Mouse (Mus musculus): ENCODE data around the gene Kcna1. TPM values are rescaled to one million over a fixed set of nuclear protein-coding genes. Genes with fewer than 3 reads are reported as not detected.

Kcna1 gene
- polyA plus RNA-seq, 1 experiment from 2014 or later, result 0.53 TPM

- Histone ChIP-seq H3K4me3 (ENCODE audit: low read depth, low read length) (no peak overlapping the region), H3K4me2 (ENCODE audit: low read depth, low read length, severe bottlenecking) (no peak overlapping the region), H3K27me3 (ENCODE audit: control insufficient read depth, insufficient read depth, low read length) (no peaks in the 10 kb centered on the region), H3K27ac (ENCODE audit: low read depth, low read length) (no peak overlapping the region), H3K9me3 (ENCODE audit: control insufficient read depth, low read length) (no peaks in the 10 kb centered on the region), H3K4me1 (replicated peaks; ENCODE audit: control insufficient read depth, insufficient read depth, low read length) (no peaks in the 10 kb centered on the region), H3K9ac (ENCODE audit: low read length) (no peak overlapping the region), H3K36me3 (ENCODE audit: control insufficient read depth, insufficient read depth, low read length) (no peaks in the 10 kb centered on the region)
- DNase-seq (ENCODE audit: low spot score) (no peak), ATAC-seq (replicated peaks; ENCODE audit: low FRiP score) (no peak)
- WGBS, result 75% methylated on average over 17 of the region's 17 CpGs
These were observed 36.8 kb downstream of the Kcna1 start for GRCm38 (mm10) chr6:126609193-126609947.

DNA sequence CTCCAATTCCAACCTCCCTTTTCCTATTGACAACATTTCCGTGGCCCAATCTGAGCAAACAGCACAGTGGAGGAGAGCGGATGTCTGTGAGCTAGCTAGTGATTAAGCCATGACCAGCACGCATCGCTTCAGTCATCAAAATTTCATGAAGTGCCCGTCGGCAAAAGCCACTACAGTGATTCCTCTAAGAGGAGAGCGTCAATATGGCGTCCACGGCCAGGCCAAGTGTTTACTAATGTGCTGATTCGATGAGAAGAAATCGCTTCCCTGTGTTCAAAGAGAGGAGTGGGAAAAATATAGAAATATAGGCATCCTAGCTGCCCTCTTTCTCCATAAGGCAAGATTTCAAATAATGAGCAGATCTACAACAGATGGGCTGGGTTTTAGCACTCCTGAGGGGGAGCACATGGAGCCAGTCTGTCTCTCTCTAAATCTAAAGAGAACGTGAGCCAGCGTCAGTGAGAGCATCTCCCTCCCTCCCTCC, 44.3 kb downstream of the Kcna1 start:
- H3K4me1 ChIP-seq (replicated peaks; ENCODE audit: control insufficient read depth, insufficient read depth, low read length), result no peaks in the 10 kb centered on the region

DNA sequence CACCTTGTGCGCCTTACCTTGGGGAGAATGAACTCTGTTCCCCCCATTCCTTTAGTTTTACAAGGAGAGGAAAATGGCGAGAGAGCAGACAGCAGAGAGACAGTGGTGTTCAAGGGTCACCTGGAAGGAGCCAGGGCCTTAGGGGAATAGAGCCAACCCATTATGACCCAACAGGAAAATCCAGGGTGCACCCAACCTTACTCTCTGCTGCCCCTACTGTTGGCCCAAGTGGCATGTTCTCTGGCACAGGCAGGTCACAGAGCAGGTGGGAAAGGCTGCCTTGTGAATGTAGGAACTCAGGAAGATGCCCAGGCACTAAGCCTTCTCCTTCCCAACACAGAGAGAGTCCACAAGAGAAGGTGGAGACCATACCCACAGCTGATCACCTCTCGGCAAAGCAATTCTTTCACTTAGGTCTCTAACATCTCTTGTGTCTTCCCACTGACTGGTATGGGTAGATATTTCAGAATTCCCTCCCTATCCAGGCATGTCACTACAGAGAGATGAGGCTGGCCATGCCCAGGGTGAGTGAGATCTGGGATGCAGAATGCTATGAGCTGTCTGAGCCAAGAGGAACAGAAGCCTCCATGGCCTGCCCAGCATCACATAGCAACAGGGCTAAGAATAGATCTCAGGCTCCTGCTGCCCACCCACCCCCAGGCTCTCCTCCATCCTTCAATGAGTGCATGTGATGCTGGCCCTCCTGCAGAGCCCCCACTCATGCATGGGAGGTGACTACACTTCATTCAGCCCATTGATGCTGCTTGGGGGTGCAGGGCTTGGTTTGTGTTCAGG, 46.8 kb downstream of the Kcna1 start:
- DNase-seq (ENCODE audit: low spot score), result no peak
- H3K9ac ChIP-seq (ENCODE audit: low read length), result no peak overlapping the region
- H3K9me3 ChIP-seq (ENCODE audit: control insufficient read depth, low read length), result no peaks in the 10 kb centered on the region

More for the DNA sequence above, 44.3 kb downstream of the Kcna1 start:
- Histone ChIP-seq H3K36me3 (ENCODE audit: control insufficient read depth, insufficient read depth, low read length) (no peaks in the 10 kb centered on the region), H3K4me3 (ENCODE audit: low read depth, low read length) (no peak overlapping the region), H3K4me2 (ENCODE audit: low read depth, low read length, severe bottlenecking) (no peak overlapping the region), H3K27me3 (ENCODE audit: control insufficient read depth, insufficient read depth, low read length) (no peaks in the 10 kb centered on the region), H3K9me3 (ENCODE audit: control insufficient read depth, low read length) (no peaks in the 10 kb centered on the region), H3K9ac (ENCODE audit: low read length) (no peak overlapping the region), H3K27ac (ENCODE audit: low read depth, low read length) (no peak overlapping the region)
- ATAC-seq (replicated peaks; ENCODE audit: low FRiP score), result no peak
- no peak for DNase-seq (ENCODE audit: low spot score)
- 88% methylated on average over 13 of the region's 13 CpGs for WGBS

DNA sequence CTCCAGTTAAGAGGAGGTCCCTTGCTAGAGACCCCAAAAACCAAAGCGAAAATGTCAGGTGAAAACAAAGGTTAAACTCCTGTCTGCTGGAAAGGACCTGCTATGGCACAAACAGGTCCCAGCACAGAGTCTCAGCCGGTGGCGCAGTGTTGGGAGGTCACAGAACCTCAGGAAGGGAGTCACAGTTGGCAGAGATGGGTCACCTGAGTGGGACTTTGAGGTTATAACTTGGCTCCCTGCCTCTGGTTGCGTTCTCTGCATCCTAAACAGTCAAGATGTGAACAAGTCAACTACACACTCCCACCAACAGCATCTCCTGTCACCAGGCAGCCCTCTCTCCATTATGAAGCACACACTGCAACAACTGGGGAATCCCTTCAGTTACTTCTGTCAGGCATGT, 48.4 kb downstream of the Kcna1 start:
- H3K9ac ChIP-seq (ENCODE audit: low read length), result no peak overlapping the region
- no peaks in the 10 kb centered on the region for H3K36me3 ChIP-seq (ENCODE audit: control insufficient read depth, insufficient read depth, low read length)
- H3K4me3 ChIP-seq (ENCODE audit: low read depth, low read length), result no peak overlapping the region
- no peak for ATAC-seq (replicated peaks; ENCODE audit: low FRiP score)
- no peak overlapping the region for H3K27ac ChIP-seq (ENCODE audit: low read depth, low read length)
- DNase-seq (ENCODE audit: low spot score), result no peak
- no peak overlapping the region for H3K4me2 ChIP-seq (ENCODE audit: low read depth, low read length, severe bottlenecking)
- no peaks in the 10 kb centered on the region for H3K9me3 ChIP-seq (ENCODE audit: control insufficient read depth, low read length)
- 93% methylated on average over 4 of the region's 4 CpGs for WGBS
- no peaks in the 10 kb centered on the region for H3K27me3 ChIP-seq (ENCODE audit: control insufficient read depth, insufficient read depth, low read length)
- H3K4me1 ChIP-seq (replicated peaks; ENCODE audit: control insufficient read depth, insufficient read depth, low read length), result no peaks in the 10 kb centered on the region

More for the DNA sequence above, 46.8 kb downstream of the Kcna1 start:
- H3K4me3 ChIP-seq (ENCODE audit: low read depth, low read length), result no peak overlapping the region
- 86% methylated on average over 3 of the region's 3 CpGs for WGBS
- H3K4me2 ChIP-seq (ENCODE audit: low read depth, low read length, severe bottlenecking), result no peak overlapping the region
- H3K27ac ChIP-seq (ENCODE audit: low read depth, low read length), result no peak overlapping the region
- H3K36me3 ChIP-seq (ENCODE audit: control insufficient read depth, insufficient read depth, low read length), result no peaks in the 10 kb centered on the region
- H3K4me1 ChIP-seq (replicated peaks; ENCODE audit: control insufficient read depth, insufficient read depth, low read length), result no peaks in the 10 kb centered on the region
- no peaks in the 10 kb centered on the region for H3K27me3 ChIP-seq (ENCODE audit: control insufficient read depth, insufficient read depth, low read length)
- no peak for ATAC-seq (replicated peaks; ENCODE audit: low FRiP score)

DNA sequence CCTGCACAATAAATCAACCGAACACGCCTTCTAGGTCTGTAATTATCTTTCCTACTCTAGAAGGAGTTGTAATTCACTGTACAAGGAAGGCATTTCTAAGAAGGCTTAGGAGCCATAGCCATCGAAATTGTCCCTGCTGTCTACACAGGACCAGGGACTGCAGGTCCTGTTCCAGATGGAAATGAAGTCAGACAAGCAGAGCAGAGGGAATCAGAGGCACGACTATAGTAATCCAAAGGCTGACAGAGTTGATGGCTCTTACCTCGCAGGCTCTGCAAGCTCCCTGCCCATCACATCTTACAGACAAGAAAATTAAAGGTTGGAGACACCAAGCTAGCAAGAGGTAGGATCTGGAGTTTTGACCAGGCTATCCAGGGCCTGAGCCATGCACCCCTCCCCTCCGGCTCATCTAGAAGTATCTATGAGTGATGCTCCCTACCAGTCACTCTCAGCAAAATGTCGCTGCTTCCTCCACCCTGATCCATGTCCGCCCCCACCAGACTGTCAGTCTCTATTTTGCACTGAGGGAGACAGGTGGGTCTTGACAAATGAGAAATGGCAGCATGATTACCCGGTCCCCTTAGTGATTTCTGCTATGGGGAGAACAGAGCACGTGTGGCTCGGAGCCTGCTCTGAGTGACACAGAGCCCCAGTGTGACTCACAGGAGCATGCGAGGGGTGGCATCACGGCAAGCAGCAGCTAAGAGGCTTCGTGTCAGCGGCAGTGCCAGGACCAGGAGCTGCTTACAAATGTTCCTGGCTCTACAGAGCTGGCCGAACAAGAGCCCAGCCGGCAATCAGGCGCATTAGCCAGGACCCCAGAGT, 50.2 kb downstream of the Kcna1 start:
- DNase-seq (ENCODE audit: low spot score), result no peak
- Histone ChIP-seq H3K4me1 (replicated peaks; ENCODE audit: control insufficient read depth, insufficient read depth, low read length) (no peaks in the 10 kb centered on the region), H3K27me3 (ENCODE audit: control insufficient read depth, insufficient read depth, low read length) (no peaks in the 10 kb centered on the region), H3K4me3 (ENCODE audit: low read depth, low read length) (no peak overlapping the region), H3K9me3 (ENCODE audit: control insufficient read depth, low read length) (no peaks in the 10 kb centered on the region), H3K9ac (ENCODE audit: low read length) (no peak overlapping the region), H3K36me3 (ENCODE audit: control insufficient read depth, insufficient read depth, low read length) (no peaks in the 10 kb centered on the region), H3K27ac (ENCODE audit: low read depth, low read length) (no peak overlapping the region), H3K4me2 (ENCODE audit: low read depth, low read length, severe bottlenecking) (no peak overlapping the region)
- ATAC-seq (replicated peaks; ENCODE audit: low FRiP score), result no peak
- WGBS, result 84% methylated on average over 18 of the region's 18 CpGs

DNA sequence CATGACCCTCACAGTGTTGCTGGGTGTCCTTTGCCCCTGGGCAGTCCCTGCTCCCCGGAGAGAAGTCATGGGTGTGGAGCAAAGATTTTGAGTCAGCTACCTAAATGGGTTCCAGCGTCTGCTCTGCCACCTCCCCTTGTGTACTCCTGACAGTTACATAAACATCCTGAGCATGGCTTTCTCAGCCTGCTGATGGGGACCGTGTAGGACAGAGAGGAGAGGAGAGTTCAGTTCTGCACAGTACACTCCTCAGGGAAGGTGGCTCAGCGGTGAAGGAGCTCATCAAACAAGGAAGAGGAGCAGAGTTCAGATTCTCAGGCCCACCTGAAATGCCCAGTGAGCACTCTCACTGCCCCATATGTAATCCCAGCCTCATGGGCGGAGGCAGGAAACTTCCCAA, 51.1 kb downstream of the Kcna1 start:
- Histone ChIP-seq H3K36me3 (ENCODE audit: control insufficient read depth, insufficient read depth, low read length) (no peaks in the 10 kb centered on the region), H3K4me3 (ENCODE audit: low read depth, low read length) (no peak overlapping the region), H3K9me3 (ENCODE audit: control insufficient read depth, low read length) (no peaks in the 10 kb centered on the region), H3K27me3 (ENCODE audit: control insufficient read depth, insufficient read depth, low read length) (no peaks in the 10 kb centered on the region), H3K27ac (ENCODE audit: low read depth, low read length) (no peak overlapping the region), H3K4me1 (replicated peaks; ENCODE audit: control insufficient read depth, insufficient read depth, low read length) (no peaks in the 10 kb centered on the region), H3K9ac (ENCODE audit: low read length) (no peak overlapping the region), H3K4me2 (ENCODE audit: low read depth, low read length, severe bottlenecking) (no peak overlapping the region)
- ATAC-seq (replicated peaks; ENCODE audit: low FRiP score), result no peak
- no peak for DNase-seq (ENCODE audit: low spot score)
- 32% methylated on average over 5 of the region's 5 CpGs for WGBS

DNA sequence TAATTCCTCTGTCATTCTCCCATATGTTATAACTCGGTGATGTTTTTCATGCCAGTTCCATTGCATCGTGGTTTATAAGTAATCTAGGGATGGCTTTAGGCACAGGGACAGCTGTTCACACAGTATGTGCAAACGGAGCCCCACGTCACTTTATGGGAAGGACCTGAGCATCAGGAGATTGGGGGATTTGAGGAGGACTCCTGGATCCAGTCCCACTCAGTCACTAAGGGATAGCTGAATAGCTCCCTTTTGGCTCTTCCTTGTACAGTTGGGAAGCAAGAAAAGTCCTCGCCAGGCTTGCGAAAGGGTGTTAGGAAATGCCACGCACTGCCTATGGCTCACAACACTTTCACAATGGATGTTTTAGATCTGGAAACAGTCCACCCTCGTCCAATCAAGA, 51.8 kb downstream of the Kcna1 start:
- Histone ChIP-seq H3K4me3 (ENCODE audit: low read depth, low read length) (no peak overlapping the region), H3K27ac (ENCODE audit: low read depth, low read length) (no peak overlapping the region), H3K36me3 (ENCODE audit: control insufficient read depth, insufficient read depth, low read length) (no peaks in the 10 kb centered on the region), H3K4me2 (ENCODE audit: low read depth, low read length, severe bottlenecking) (no peak overlapping the region), H3K4me1 (replicated peaks; ENCODE audit: control insufficient read depth, insufficient read depth, low read length) (no peaks in the 10 kb centered on the region), H3K27me3 (ENCODE audit: control insufficient read depth, insufficient read depth, low read length) (no peaks in the 10 kb centered on the region), H3K9me3 (ENCODE audit: control insufficient read depth, low read length) (no peaks in the 10 kb centered on the region), H3K9ac (ENCODE audit: low read length) (no peak overlapping the region)
- 84% methylated on average over 8 of the region's 8 CpGs for WGBS
- ATAC-seq (replicated peaks; ENCODE audit: low FRiP score) (no peak), DNase-seq (ENCODE audit: low spot score) (no peak)

GRCm38 (mm10) chr6:126593336-126593735, 52.8 kb downstream of the Kcna1 start:
- H3K27ac ChIP-seq (ENCODE audit: low read depth, low read length), result no peak overlapping the region
- no peaks in the 10 kb centered on the region for H3K36me3 ChIP-seq (ENCODE audit: control insufficient read depth, insufficient read depth, low read length)
- H3K4me2 ChIP-seq (ENCODE audit: low read depth, low read length, severe bottlenecking), result no peak overlapping the region
- WGBS, result 91% methylated on average over 4 of the region's 4 CpGs
- no peaks in the 10 kb centered on the region for H3K4me1 ChIP-seq (replicated peaks; ENCODE audit: control insufficient read depth, insufficient read depth, low read length)
- no peak for DNase-seq (ENCODE audit: low spot score)
- H3K27me3 ChIP-seq (ENCODE audit: control insufficient read depth, insufficient read depth, low read length), result no peaks in the 10 kb centered on the region
- H3K4me3 ChIP-seq (ENCODE audit: low read depth, low read length), result no peak overlapping the region
- no peak overlapping the region for H3K9ac ChIP-seq (ENCODE audit: low read length)
- ATAC-seq (replicated peaks; ENCODE audit: low FRiP score), result no peak
- no peaks in the 10 kb centered on the region for H3K9me3 ChIP-seq (ENCODE audit: control insufficient read depth, low read length)

Data from forebrain, embryonic 11.5 days (tissue).